Mouse (Mus musculus): ENCODE results near the gene Ttll9.

DNA sequence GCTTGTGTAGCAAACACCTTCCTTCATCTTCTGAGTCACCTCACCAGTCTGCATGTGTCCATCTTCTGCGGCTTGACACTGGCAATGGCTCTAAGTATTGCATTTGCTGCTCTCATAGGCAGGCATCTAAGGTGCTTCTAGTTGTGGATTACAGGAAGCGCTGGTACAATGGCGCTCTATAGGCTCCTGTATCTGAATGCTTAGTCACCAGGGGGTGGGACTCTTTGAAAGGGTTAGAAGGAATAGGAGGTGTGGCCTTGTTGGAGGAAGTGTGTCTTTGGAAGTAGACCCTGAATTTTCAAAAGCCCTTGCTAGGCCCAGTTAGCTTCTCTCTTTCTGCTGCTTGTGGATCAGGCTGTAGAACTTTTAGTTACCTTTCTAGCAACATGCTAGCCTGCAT lies 58.9 kb downstream of the Ttll9 start:
- no peak for TF ChIP-seq ZKSCAN1 (IDR thresholded peaks at IDR 0.05; ENCODE audit: low read depth, low read length)
- TF ChIP-seq CHD2 (IDR thresholded peaks at IDR 0.05; ENCODE audit: low read length), result no peak
- TF ChIP-seq TCF12 (IDR thresholded peaks at IDR 0.05; ENCODE audit: low read depth, low read length), result no peak
- TF ChIP-seq KAT2A (conservative IDR thresholded peaks at IDR 0.05; ENCODE audit: low read depth, low read length), result no peak
- no peak for TF ChIP-seq MYB (IDR thresholded peaks at IDR 0.05; ENCODE audit: low read depth, low read length)
- TF ChIP-seq NELFE (IDR thresholded peaks at IDR 0.05; ENCODE audit: low read depth, low read length), result no peak
- TF ChIP-seq CHD1 (IDR thresholded peaks at IDR 0.05; ENCODE audit: low read depth, low read length), result no peak
- no peak for TF ChIP-seq ZNF384 (IDR thresholded peaks at IDR 0.05; ENCODE audit: low read depth, low read length)
- no peak for TF ChIP-seq MAX (IDR thresholded peaks at IDR 0.05; ENCODE audit: low read length)
